Mouse (Mus musculus): ENCODE measurements around the gene Cers3.
A peak's percentile ranks its signal among the peaks of the same experiment; 100 is the strongest.

Gene Cers3

GRCm38 (mm10) chr7:66840008-66840719 lies 96.9 kb downstream of the Cers3 start:
- DNase-seq (ENCODE audit: low read depth, low spot score) = peak; percentile 50

- peak; percentile 43 for DNase-seq (ENCODE audit: low read depth, low spot score)
Measured at GRCm38 (mm10) chr7:66841165-66841564, 97.9 kb downstream of the Cers3 start.

DNA sequence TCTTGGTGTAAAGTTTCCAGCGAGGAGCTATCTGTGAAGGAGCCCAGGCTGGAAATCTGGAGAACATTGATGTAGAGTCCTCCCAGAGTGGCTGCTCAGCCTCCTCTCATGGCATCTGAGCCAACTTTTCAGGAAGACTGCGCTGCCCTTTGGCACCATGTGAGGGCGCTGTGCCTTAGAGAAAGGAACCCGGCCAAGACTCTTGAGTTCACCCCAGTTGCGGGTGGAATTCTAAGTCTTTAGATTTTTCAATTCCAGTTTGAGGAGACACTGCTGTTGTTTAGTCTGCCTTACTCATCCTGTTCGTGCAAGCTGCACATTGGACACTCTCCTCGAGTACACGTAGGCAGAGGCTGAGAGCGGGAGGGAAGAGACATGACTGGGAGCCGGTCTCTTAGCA lies 98.7 kb downstream of the Cers3 start:
- DNase-seq (ENCODE audit: low read depth, low spot score) = peak; percentile 90

DNA sequence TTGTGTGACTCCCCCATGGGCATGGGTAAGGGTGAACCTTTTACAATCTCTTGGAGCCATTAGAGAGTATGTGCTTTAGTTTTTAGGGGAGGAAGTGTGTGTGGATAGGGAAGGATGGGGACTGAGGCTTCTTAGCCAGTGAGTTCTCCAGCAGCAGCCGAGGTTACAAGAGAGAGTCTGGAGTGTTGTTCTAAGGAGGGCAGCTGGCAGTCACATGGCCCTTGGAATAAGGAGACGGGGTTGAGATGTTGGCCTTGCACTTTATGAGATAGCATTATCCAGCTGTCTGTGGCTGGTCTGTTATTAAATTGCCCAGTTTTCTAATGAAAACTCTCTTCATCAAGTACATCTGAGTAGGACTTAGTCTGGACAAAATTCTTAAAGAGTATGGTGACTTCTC lies 100.5 kb downstream of the Cers3 start:
- DNase-seq (ENCODE audit: low read depth, low spot score) = no peak

DNA sequence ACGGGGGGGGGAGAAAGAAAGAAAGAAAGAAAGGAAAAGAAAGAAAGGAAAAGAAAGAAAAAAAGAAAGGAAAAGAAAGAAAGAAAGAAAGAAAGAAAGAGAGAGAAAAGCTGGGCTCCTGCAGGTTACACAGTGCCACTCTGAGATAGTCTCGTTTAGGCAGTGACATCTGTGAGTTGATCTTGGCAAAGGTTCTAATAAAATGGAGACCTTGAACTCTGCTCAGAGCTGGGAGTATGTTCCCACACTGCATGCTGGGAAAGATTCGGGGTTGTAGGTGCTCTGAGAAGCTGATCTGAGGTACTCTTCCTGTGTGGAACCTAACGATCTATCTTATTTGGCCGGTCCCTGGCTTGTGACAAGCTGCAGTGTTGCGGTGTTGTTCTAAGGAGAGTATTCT lies 103.3 kb downstream of the Cers3 start:
- DNase-seq (ENCODE audit: low read depth, low spot score) = no peak

DNA sequence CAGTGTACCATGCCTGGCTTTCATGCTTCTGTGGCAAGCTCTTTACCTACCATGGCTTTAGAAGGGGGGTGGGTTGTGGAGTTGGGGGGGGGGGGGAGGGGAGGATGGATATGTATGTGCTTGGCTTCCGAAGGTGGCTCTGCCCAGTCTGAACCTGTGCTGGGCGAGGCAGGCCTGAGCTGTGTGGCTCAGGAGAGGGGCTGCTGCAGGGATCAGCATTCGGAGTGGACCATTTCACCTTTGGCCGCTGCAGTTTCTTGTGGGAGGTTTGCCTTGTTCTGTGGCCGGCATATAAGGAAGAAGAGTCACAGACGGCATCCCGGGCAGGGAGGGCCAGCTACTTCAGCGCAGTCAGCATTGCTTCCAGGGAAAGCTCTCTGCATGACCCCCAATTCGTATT lies 104.0 kb downstream of the Cers3 start:
- no peak for DNase-seq (ENCODE audit: low read depth, low spot score)

GRCm38 (mm10) chr7:66849316-66849715 lies 106.0 kb downstream of the Cers3 start:
- no peak for DNase-seq (ENCODE audit: low read depth, low spot score)

- DNase-seq (ENCODE audit: low read depth, low spot score) = peak; percentile 52
Measured at GRCm38 (mm10) chr7:66852164-66852563, 108.9 kb downstream of the Cers3 start.

GRCm38 (mm10) chr7:66857610-66858009 lies 114.3 kb downstream of the Cers3 start:
- DNase-seq (ENCODE audit: low read depth, low spot score) = no peak

DNA sequence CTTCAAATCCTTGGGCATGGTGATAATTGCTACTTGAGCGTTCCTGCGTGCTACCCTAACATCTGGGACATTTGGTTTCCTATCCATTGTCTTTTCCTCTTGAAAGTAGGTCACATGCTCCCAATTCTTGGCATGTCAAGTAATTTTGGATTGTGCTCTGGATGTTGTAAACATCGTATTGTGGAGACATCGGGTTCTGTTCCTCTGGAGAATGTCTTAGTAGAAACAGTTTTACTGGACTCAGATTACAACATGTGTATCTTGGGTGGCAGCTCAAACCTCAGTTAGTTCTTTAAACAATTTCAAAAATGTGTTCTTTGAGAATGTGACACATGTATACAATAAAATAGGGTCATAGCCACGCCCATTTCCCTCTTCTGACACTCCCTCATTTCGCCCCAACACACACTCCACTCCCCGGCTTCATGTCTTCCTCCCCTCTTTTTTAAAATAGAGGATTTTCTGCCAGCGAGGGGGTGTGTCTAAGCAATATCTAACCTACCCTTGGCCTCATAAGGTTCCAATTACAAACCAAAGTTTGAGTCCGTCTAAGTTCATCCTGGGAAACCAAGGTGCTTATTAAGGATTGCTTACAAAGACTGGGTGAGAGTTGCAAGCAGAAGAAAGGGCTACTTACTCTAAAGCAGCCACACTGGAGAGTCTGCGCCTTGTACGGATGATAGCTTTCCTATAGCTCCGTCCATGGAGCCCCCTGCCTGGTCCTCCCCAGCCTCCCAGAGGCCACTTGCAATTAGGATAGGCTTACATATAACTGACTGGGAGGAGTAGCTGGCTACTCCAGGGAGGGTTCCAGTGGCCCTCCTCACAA lies 115.2 kb downstream of the Cers3 start:
- DNase-seq (ENCODE audit: low read depth, low spot score) = no peak

GRCm38 (mm10) chr7:66859220-66859619 lies 115.9 kb downstream of the Cers3 start:
- DNase-seq (ENCODE audit: low read depth, low spot score) = peak; percentile 53

DNA sequence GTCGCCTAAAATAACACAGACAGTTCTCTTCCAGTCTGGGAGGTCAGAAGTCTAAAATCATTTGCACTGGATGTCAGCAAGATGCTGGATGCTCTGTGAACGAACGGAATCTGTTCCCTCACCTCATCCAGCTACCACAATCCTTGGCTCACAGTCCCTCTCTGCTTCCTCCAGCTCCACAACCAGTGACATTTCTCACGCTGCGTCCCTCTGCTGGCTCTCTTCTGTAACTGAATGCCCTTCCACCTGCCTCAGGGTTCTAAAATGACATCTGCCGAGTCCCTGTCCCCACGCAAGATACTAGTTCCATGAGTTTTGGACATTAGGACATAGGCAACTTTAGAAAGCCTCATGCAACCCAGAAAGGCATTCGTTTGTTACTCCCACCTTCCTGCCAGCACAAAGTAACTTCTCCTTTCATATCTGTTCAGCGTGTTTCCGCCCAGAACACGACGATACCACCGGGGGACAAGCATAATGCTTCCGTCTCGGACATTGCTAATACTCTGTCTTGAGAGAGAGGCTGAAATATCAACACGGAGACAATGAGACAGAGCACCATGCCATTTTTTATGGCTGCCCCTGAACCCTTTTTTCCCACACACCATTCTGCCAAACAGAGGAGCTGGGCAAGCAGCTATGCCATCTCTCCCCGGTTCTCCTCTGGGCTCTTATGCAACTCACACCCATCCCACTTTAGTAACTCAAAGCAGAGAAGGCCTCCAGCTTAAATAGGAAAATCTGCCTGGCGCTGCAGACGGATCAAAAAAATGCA lies 123.8 kb downstream of the Cers3 start:
- peak; percentile 83 for DNase-seq (ENCODE audit: low read depth, low spot score)

DNA sequence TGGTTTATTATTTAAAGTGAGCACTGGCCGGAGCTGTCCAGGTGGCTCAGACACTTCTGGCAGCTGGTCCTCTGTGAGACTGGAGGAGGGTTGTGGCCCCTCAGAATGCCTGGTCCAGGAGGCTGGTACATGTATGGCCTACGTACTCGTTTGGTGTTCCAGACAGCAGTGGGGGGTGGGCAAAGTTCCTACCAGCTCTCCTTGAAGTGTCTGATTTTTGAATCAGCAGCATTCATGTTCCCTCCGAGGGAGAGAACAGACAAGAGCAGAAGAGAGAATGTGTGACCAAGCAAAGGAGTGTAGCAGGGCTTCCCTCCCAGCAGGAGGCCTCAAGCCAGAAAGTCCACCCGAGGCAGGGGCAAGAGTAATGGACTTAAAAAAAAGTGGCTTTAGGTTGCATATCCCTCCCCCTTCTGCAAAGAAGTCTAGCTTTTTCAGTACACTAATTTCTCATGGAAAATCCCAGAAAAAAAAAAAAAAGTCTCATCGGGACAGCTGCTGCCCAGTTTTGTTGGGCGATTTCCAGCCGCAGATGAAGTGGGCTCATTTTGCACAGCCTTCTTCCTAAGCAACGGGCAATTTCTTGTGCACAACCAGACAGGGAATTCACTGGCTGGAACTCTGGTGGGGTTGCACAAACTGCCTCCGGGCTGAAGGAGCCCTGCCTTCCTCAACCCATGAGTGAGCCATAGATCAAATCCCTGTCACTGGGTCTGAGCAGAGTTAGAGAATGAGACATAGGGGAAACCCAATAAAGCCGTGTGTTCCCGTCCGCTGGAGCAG lies 124.6 kb downstream of the Cers3 start:
- DNase-seq (ENCODE audit: low read depth, low spot score) = peak; percentile 84

GRCm38 (mm10) chr7:66871520-66871919 lies 128.2 kb downstream of the Cers3 start:
- DNase-seq (ENCODE audit: low read depth, low spot score) = no peak

DNA sequence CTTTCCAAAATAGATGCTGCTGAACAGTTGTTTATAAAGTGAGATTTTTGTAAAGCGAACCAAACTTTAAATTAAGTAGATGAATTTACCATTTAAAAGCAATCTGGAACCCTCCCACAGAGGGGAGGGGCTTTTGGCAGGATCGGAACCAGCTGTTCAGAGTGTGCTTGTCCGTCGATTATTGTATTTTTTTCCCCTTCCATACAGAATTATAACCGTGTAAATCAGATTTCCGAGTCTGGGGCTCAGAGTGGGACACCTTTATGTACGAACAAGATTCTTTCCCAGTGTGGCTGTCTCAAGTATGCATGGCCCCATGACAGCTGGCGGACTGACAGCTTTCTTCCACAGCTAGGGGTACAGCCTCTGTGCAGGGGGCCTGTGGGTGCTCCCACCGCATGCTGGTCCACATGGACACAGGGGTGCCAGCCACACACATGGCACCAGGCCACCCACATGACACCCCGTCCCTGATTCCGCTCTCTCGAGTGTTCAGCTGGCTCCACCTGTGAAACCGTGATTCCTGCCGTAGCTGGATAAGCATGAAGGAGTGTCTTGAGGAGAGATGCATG lies 128.7 kb downstream of the Cers3 start:
- peak; percentile 20 for DNase-seq (ENCODE audit: low read depth, low spot score)

- no peak for DNase-seq (ENCODE audit: low read depth, low spot score)
Measured at GRCm38 (mm10) chr7:66873235-66873634, 129.9 kb downstream of the Cers3 start.
